Mouse (Mus musculus): ENCODE results near the gene Ssu2.

Gene Ssu2

GRCm38 (mm10) chr6:112339016-112339415, 48.8 kb downstream of the Ssu2 start:
- DNase-seq: no peak

- no peak for DNase-seq
Observed at GRCm38 (mm10) chr6:112337667-112338066, 50.2 kb downstream of the Ssu2 start.

- no peak for DNase-seq
Observed at GRCm38 (mm10) chr6:112333930-112334329, 53.9 kb downstream of the Ssu2 start.

- DNase-seq: no peak
Observed at GRCm38 (mm10) chr6:112331223-112331598, 56.6 kb downstream of the Ssu2 start.

GRCm38 (mm10) chr6:112330520-112331222, 57.2 kb downstream of the Ssu2 start:
- no peak for DNase-seq

GRCm38 (mm10) chr6:112327793-112328192, 60.0 kb downstream of the Ssu2 start:
- no peak for DNase-seq

- no peak for DNase-seq
Observed at GRCm38 (mm10) chr6:112325213-112325612, 62.6 kb downstream of the Ssu2 start.

- DNase-seq: no peak
Observed at GRCm38 (mm10) chr6:112322916-112323315, 64.9 kb downstream of the Ssu2 start.

GRCm38 (mm10) chr6:112320679-112321078, 67.1 kb downstream of the Ssu2 start:
- no peak for DNase-seq

- no peak for DNase-seq
Observed at GRCm38 (mm10) chr6:112319449-112319848, 68.4 kb downstream of the Ssu2 start.

- no peak for DNase-seq
Observed at GRCm38 (mm10) chr6:112311385-112311784, 76.4 kb downstream of the Ssu2 start.

- no peak for DNase-seq
Observed at GRCm38 (mm10) chr6:112309330-112309938, 78.4 kb downstream of the Ssu2 start.
